Mouse (Mus musculus) megakaryocyte progenitor cell, adult 5-6 weeks (primary cell): ENCODE measurements around the gene Mllt6. TPM values are rescaled to one million over a fixed set of nuclear protein-coding genes. Genes with fewer than 3 reads are reported as not detected.

Experiments used
- ATAC-seq: replicated peaks from 2 replicates; pipeline ENCODE4 v1.8.0; 2016; ENCODE audit warnings: mild to moderate bottlenecking, moderate TSS enrichment, inconsistent platforms; ENCODE audit not compliant: poor library complexity
- total RNA-seq, 2 experiments: library from RNA; stranded (forward) in 1 of 2; stranded (reverse) in 1 of 2; fragments of 157-497, 149-512 nt in 1 of 2; fragments of 200-1000 nt in 1 of 2; gene quantifications; 2 replicates each; pipeline versions ENCODE4 v1.2.3 to v1.2.4; 2015 to 2017

Mllt6 gene
- total RNA-seq, 2 experiments from 2014 or later = 4.5 to 5.8 TPM

DNA sequence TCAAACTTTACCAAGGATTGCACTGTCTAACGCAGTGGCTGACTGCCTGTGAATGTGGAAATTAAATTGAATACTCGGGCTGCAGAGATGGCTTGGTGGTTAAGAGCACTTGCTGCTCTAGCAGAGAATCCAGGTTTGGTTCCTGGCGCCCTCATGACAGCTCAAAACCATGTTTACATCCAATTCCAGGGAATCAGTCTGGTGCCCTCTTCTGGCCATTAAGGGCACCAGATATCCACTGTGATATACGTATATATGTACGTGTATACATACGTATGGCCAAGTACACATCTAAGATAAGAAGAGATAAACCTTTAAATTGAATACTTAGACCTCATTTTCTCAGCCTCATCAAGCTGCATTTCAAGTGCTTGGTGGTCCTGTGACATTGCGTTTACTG is 3.0 kb downstream of the Mllt6 start:
- ATAC-seq = no peak

DNA sequence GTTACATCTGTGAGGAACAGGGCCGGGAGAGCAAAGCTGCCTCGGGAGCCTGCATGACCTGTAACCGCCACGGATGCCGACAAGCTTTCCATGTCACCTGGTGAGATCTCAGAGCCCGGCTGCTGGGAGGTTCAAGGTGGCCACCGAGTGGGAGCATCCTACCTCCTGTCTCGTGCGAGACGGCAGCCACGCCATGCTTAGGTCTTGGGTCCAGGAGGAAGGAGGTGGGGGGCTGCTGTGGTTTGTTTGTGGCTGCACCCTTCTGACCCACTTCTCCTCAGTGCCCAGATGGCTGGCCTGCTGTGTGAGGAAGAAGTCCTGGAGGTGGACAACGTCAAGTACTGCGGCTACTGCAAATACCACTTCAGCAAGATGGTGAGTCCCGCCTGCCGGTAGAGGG is 3.6 kb downstream of the Mllt6 start:
- ATAC-seq = no peak

GRCm38 (mm10) chr11:97668160-97668559 is 4.9 kb downstream of the Mllt6 start:
- ATAC-seq = no peak

- no peak for ATAC-seq
Observed at GRCm38 (mm10) chr11:97669268-97669667, 6.1 kb downstream of the Mllt6 start.

DNA sequence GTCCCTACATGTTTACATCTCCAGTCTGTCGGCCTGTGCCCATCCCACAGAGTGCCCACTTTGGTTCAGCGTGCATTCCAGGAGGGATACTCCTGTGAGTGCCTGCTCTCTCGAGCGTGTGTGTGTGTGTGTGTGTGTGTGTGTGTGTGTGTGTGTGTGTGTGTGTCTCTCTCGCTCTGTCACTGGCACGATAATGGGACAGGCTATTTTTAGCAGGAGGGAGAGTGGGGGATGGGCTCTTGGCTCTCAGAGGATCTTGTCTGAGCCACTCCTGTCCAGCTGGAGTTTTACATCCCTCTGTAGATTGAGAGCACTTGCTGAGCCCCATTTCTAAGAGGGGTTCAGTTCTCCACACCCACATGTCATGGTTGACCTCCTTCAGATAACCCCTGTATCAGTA is 6.6 kb downstream of the Mllt6 start:
- no peak for ATAC-seq

DNA sequence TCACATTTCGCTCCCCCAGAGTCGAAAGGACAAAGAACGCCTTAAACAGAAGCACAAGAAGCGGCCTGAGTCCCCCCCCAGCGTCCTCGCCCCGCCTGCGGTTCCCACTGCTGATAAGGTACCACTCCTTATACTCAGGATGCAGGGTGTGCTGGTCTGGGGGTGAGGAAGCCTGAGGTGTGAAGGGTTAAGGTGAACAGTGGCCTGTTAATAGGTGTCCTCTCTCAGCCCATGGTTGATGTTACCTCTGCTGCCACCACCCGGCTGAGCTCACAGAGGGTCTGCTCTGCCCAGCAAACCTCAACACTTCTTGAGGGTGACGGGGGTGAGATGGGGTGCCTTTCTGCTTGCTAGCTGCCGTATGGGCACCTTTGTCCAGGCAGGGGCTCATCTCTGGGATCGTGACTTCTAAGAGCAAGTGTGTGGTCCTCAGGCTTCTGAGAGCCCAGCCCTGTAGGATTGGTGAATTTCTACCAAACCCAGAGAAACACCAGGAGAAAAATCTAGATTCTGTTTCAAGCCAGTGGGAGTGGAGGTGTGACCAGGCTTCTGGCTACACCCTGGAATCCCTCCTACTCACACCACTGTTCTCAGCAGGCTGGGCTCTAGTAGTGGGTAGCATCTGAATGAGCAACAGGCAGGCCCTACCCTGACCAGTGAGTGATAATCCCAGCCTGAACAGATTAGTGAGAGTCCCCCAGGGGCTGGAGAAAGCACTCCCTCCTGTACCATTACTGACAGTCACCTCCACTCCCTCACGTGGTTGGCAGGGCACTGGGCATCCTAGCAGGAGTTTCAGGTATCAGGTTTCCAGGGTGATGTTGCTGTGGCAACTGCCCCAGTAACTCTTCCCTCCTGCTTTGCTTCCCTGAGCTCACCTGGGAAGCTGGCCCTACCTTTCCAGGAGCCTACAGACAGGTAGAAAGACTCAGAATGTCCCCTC is 7.3 kb downstream of the Mllt6 start:
- ATAC-seq = no peak

DNA sequence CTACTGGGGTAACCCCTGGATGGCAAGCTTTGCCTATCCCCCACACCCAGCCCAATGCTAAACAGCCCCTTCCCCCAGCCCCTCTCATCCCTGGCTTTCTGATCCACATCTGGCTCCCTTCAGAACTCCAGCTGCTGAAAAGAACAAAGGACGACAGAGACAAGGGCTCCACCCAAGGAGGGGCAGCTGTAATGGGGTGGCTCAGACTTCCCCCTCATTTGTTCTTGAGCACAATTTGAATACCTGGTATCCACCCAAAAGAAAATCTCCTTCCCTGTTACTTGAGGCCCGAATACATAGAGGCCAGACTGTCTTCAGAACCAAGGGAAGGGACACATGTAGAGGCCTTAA is 7.9 kb downstream of the Mllt6 start:
- no peak for ATAC-seq

DNA sequence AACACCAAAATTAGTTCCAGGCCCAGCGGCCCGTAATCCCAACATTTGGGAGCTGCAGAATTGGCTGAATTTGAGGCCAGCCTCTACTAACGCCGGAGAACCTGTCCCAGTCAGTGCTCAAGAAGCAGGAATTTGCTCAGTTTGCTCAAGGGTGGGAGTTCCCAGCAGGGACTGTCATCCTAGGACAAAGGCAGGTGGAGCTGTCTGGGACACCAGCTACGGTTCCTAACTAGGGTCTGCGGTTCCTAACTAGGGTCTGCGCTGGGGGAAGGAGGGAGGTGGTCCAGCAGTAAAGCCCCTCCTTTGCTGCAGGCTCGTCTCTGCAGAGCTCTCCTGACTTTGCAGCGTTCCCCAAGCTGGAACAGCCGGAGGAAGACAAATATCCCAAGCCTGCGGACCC is 9.9 kb downstream of the Mllt6 start:
- ATAC-seq = no peak

DNA sequence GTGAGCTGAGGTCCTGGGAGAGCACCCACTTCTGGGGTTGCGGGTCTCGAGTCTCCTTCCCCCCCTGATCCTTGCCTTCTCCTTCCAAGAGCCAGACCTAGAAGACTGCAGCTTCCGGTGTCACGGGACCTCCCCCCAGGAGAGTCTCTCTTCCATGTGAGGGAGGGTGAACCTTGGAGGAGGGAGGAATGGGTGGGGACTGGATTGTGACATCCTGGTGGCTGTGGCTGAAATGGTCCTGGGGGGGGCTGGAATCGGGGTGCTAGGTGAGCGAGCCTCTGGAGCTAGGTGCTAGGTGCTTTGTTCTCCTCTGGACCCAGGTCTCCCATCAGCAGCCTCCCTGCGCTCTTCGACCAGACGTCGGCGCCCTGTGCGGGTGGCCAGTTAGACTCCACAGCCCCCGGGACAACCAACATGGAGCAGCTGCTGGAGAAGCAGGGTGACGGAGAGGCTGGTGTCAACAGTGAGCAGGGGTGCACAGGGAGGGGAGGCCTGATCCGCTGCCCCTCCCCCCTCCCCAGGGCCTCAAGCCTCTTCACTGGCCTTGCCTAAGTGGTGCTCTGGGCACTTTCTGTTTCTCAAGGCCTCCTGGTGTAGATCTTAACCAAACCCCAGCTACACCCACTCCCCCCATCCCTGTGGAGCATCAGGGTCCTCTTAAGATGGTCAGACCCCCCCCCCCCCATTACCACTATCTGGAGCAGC is 13.0 kb downstream of the Mllt6 start:
- ATAC-seq = no peak

DNA sequence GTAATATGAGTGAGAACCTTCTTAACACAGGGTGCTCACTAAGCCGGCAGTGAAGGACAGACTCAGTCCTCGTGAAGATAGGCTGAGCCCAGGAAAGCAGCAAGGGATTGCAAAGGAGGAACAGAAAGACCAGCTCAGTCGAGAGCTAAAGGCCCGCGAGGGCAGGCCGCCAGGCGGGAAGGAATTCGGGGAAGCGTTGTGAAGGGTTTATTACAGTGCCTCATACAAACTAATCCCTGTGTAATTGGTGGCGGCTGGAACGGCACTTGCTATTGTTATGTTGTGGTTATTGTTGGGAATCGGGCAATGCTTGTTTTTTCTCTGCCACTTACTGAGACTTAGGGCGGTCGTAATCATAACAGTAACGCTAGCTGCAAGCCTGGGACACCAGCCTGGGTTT is 14.2 kb downstream of the Mllt6 start:
- ATAC-seq = no peak

GRCm38 (mm10) chr11:97677842-97678241 is 14.6 kb downstream of the Mllt6 start:
- peak; percentile 20; the same call in 1 of the 2 replicates for ATAC-seq

- no peak for ATAC-seq
Observed at GRCm38 (mm10) chr11:97678301-97678700, 15.1 kb downstream of the Mllt6 start.

DNA sequence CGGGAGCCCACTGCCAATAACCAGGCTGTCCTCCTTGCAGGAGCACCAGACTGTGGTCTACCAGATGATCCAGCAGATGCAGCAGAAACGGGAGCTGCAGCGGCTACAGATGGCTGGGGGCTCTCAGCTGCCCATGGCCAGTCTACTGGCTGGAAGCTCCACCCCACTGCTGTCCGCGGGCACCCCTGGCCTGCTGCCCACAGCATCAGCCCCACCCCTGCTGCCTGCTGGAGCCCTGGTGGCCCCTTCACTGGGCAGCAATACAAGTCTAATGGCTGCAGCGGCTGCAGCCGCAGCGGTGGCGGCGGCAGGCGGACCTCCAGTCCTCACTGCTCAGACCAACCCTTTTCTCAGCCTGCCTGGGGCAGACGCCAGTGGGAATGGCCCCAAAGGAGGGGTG is 17.2 kb downstream of the Mllt6 start:
- no peak for ATAC-seq

- no peak for ATAC-seq
Observed at GRCm38 (mm10) chr11:97682504-97683055, 19.4 kb downstream of the Mllt6 start.

- no peak; the same call in 1 of the 2 replicates for ATAC-seq
Observed at GRCm38 (mm10) chr11:97684063-97684680, 21.0 kb downstream of the Mllt6 start.

- ATAC-seq = no peak
Observed at GRCm38 (mm10) chr11:97684766-97685165, 21.6 kb downstream of the Mllt6 start.

GRCm38 (mm10) chr11:97685613-97686321 is 22.6 kb downstream of the Mllt6 start, which contains the start of gene Cisd3:
Cisd3 (plus strand) TSS chr11:97685826.
- ATAC-seq = peak; percentile 94

DNA sequence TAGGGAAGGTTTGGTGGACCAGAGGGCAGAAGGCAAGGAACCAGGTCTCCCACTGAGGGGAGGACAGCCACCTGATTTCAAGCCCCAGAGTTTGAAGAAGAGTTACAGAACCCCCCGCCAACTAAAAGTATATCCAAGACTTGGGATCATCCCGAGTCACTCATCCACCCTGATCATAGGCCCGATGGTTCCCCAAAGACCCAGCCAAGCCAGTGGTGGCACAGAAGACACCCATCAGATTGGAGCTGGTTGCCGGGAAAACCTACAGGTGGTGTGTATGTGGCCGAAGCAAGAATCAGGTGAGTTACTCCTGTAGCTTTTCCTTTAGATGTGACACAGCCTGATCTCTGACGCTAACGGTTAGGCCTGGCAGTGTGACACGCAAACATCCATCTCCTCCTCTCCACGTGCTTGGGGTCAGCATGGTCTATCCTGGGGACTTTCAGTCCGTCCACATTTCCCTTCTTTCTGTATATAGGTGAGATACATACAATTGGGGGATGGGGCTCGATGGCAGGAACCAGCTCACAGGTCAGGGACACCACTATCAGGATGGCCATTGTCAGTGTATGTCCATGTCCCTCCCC is 23.2 kb downstream of the Mllt6 start:
- ATAC-seq = no peak

DNA sequence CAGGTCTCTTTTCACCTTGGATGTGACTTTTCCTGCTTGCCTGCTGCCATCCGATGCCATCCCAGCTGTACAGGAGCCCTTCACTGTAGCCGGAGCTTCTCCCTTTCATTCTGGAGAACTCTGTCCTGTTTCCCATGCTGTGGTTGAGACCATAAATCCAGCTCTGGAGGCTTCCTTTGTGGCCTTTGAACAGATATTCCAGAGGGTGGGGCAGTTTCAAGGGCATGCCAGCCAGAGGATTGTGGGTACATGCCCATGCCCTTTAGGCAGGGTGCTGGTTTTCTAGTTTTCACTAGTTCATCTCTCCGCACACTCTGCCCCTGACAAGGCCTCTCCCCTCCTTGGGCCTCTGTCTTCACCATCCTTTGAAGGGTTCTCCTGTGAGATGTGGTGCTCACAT is 23.8 kb downstream of the Mllt6 start:
- ATAC-seq = no peak

- ATAC-seq = peak; percentile 51; the same call in 1 of the 2 replicates
Observed at GRCm38 (mm10) chr11:97689861-97690260, 26.6 kb downstream of the Mllt6 start.
